Mouse (Mus musculus) olfactory bulb, adult 2 months (tissue): Measurements from ENCODE around the gene Ccdc15.

Experiments
- CTCF ChIP-seq: fragments of 200-500 bp; IDR thresholded peaks from 2 replicates; pipeline ENCODE4 v1.5.1; 2012; ENCODE audit warnings: low read depth, mild to moderate bottlenecking, low read length, moderate library complexity; ENCODE audit not compliant: insufficient read depth
- POLR2A ChIP-seq: fragments of 200-500 bp; IDR thresholded peaks from 2 replicates; pipeline ENCODE4 v1.6.1; 2012; ENCODE audit warnings: mild to moderate bottlenecking, low read depth, low read length, moderate library complexity; ENCODE audit not compliant: insufficient read depth

- TF ChIP-seq CTCF = no peak
- TF ChIP-seq POLR2A = no peak
Observed at GRCm38 (mm10) chr9:37245810-37246209, 102.4 kb downstream of the Ccdc15 start.
